Mouse (Mus musculus): ENCODE data around the gene Notum. TPM values are rescaled to one million over a fixed set of nuclear protein-coding genes. Genes with fewer than 3 reads are reported as not detected.

Notum gene
- polyA plus RNA-seq, 1 experiment from 2014 or later = 0.91 TPM

- peaks cover 78% of the 10 kb centered on the region for H3K36me3 ChIP-seq
- ATAC-seq (ENCODE audit: low FRiP score) = no peak; the same call in 1 of the 2 replicates
- WGBS = 43% methylated on average over 7 of the region's 8 CpGs
- H3K4me3 ChIP-seq = no peak overlapping the region
- H3K9me3 ChIP-seq = no peaks in the 10 kb centered on the region
- H3K4me2 ChIP-seq = no peak overlapping the region
- H3K27ac ChIP-seq = no peak overlapping the region
- H3K27me3 ChIP-seq = peaks cover 32% of the 10 kb centered on the region
- 0 out of 2 replicates have a peak overlapping the region, but pooled peaks have one; percentile 61 for H3K9ac ChIP-seq
- peaks cover 21% of the 10 kb centered on the region for H3K4me1 ChIP-seq (replicated peaks)
Measured at GRCm38 (mm10) chr11:120609250-120609649, 51.7 kb downstream of the Notum start.

- Histone ChIP-seq H3K36me3 (peaks cover 78% of the 10 kb centered on the region), H3K9ac (peak within 1 kb of the TSS; percentile 61), H3K4me3 (peak within 1 kb of the TSS; percentile 25)
Measured at GRCm38 (mm10) chr11:120608241-120609034, 52.5 kb downstream of the Notum start, which contains the start of gene Npb. Gene Npb, plus strand, starts transcription at chr11:120608477.

GRCm38 (mm10) chr11:120606764-120607163, 54.2 kb downstream of the Notum start:
- Histone ChIP-seq H3K4me3 (no peak overlapping the region), H3K36me3 (peaks cover 78% of the 10 kb centered on the region), H3K9ac (no peak overlapping the region), H3K9me3 (no peaks in the 10 kb centered on the region), H3K27ac (no peak overlapping the region), H3K4me2 (no peak overlapping the region), H3K27me3 (peaks cover 32% of the 10 kb centered on the region), H3K4me1 (replicated peaks) (peaks cover 18% of the 10 kb centered on the region)
- 79% methylated on average over 4 of the region's 4 CpGs for WGBS
- ATAC-seq (ENCODE audit: low FRiP score) = no peak

More at GRCm38 (mm10) chr11:120608241-120609034, 52.5 kb downstream of the Notum start, which contains the start of gene Npb:
- H3K4me1 ChIP-seq (replicated peaks) = peaks cover 21% of the 10 kb centered on the region
- H3K27ac ChIP-seq = no peak within 1 kb of the TSS
- H3K27me3 ChIP-seq = peaks cover 32% of the 10 kb centered on the region
- no peaks in the 10 kb centered on the region for H3K9me3 ChIP-seq
- WGBS = 6% methylated on average over 45 of the region's 45 CpGs
- no peak for ATAC-seq (ENCODE audit: low FRiP score)
- H3K4me2 ChIP-seq = peak within 1 kb of the TSS; percentile 48

- Histone ChIP-seq H3K27ac (no peak overlapping the region), H3K36me3 (peaks cover 77% of the 10 kb centered on the region), H3K4me3 (no peak overlapping the region), H3K4me2 (no peak overlapping the region), H3K27me3 (peaks cover 32% of the 10 kb centered on the region), H3K9ac (no peak overlapping the region), H3K4me1 (replicated peaks) (peaks cover 18% of the 10 kb centered on the region), H3K9me3 (no peaks in the 10 kb centered on the region)
- 92% methylated on average over 7 of the region's 7 CpGs for WGBS
- ATAC-seq (ENCODE audit: low FRiP score) = no peak
Measured at GRCm38 (mm10) chr11:120605667-120606066, 55.3 kb downstream of the Notum start.

Small RNA genes lying within 50 kb of the gene (microRNA-seq; reads per million reads assigned to microRNA genes)
- gene Mir6936 = 0.70 reads per million

Other genes starting within 250 kb of the Notum start
- gene Nploc4, start 223.5 kb downstream of the Notum start, polyA plus RNA-seq (2015; fragmentation: Nextera tagmentation; extraction: Ambion mirVana) = 32.5 and 33.8 TPM in 2 replicates
- gene Tspan10, start 218.5 kb downstream of the Notum start, polyA plus RNA-seq (2015; fragmentation: Nextera tagmentation; extraction: Ambion mirVana) = not detected in 2 replicates
- gene Pde6g, start 207.7 kb downstream of the Notum start, polyA plus RNA-seq (2015; fragmentation: Nextera tagmentation; extraction: Ambion mirVana) = 0.36 and 0.44 TPM in 2 replicates
- 10.5 and 10.6 TPM in 2 replicates for gene Oxld1, start 203.1 kb downstream of the Notum start, polyA plus RNA-seq (2015; fragmentation: Nextera tagmentation; extraction: Ambion mirVana)
- gene Ccdc137, start 203.1 kb downstream of the Notum start, polyA plus RNA-seq (2015; fragmentation: Nextera tagmentation; extraction: Ambion mirVana) = 26.3 and 27.3 TPM in 2 replicates
- gene Arl16, start 193.6 kb downstream of the Notum start, polyA plus RNA-seq (2015; fragmentation: Nextera tagmentation; extraction: Ambion mirVana) = 58.9 and 63.2 TPM in 2 replicates
- gene Mrpl12, start 176.6 kb downstream of the Notum start, polyA plus RNA-seq (2015; fragmentation: Nextera tagmentation; extraction: Ambion mirVana) = 108 TPM in 2 replicates
- gene Slc25a10, start 169.3 kb downstream of the Notum start, polyA plus RNA-seq (2015; fragmentation: Nextera tagmentation; extraction: Ambion mirVana) = 32.0 and 32.8 TPM in 2 replicates
- 0.19 and 0.30 TPM in 2 replicates for gene Gcgr, start 130.5 kb downstream of the Notum start, polyA plus RNA-seq (2015; fragmentation: Nextera tagmentation; extraction: Ambion mirVana)
- 234 and 241 TPM in 2 replicates for gene Mcrip1, start 111.4 kb downstream of the Notum start, polyA plus RNA-seq (2015; fragmentation: Nextera tagmentation; extraction: Ambion mirVana)
- not detected in 2 replicates for gene Ppp1r27, start 110.0 kb downstream of the Notum start, polyA plus RNA-seq (2015; fragmentation: Nextera tagmentation; extraction: Ambion mirVana)
- gene P4hb, start 87.9 kb downstream of the Notum start, polyA plus RNA-seq (2015; fragmentation: Nextera tagmentation; extraction: Ambion mirVana) = 289 and 294 TPM in 2 replicates
- gene Arhgdia, start 79.6 kb downstream of the Notum start, polyA plus RNA-seq (2015; fragmentation: Nextera tagmentation; extraction: Ambion mirVana) = 471 and 481 TPM in 2 replicates
- 267 and 290 TPM in 2 replicates for gene Alyref, start 62.8 kb downstream of the Notum start, polyA plus RNA-seq (2015; fragmentation: Nextera tagmentation; extraction: Ambion mirVana)
- gene Anapc11, start 62.8 kb downstream of the Notum start, polyA plus RNA-seq (2015; fragmentation: Nextera tagmentation; extraction: Ambion mirVana) = 179 and 192 TPM in 2 replicates
- 0.79 and 1.3 TPM in 2 replicates for gene Npb, start 52.7 kb downstream of the Notum start, polyA plus RNA-seq (2015; fragmentation: Nextera tagmentation; extraction: Ambion mirVana)
- gene Pcyt2, start 43.2 kb downstream of the Notum start, polyA plus RNA-seq (2015; fragmentation: Nextera tagmentation; extraction: Ambion mirVana) = 169 and 174 TPM in 2 replicates
- 50.4 and 50.6 TPM in 2 replicates for gene Sirt7, start 35.9 kb downstream of the Notum start, polyA plus RNA-seq (2015; fragmentation: Nextera tagmentation; extraction: Ambion mirVana)
- 27.5 and 30.8 TPM in 2 replicates for gene Mafg, start 27.6 kb downstream of the Notum start, polyA plus RNA-seq (2015; fragmentation: Nextera tagmentation; extraction: Ambion mirVana)
- gene Pycr1, start 17.4 kb downstream of the Notum start, polyA plus RNA-seq (2015; fragmentation: Nextera tagmentation; extraction: Ambion mirVana) = 22.9 and 23.3 TPM in 2 replicates
- gene Myadml2, start 13.0 kb downstream of the Notum start, polyA plus RNA-seq (2015; fragmentation: Nextera tagmentation; extraction: Ambion mirVana) = 0.36 and 0.77 TPM in 2 replicates
- gene Aspscr1, start 11.8 kb upstream of the Notum start, polyA plus RNA-seq (2015; fragmentation: Nextera tagmentation; extraction: Ambion mirVana) = 152 and 161 TPM in 2 replicates
- gene Cenpx, start 52.6 kb upstream of the Notum start, polyA plus RNA-seq (2015; fragmentation: Nextera tagmentation; extraction: Ambion mirVana) = 103 and 113 TPM in 2 replicates
- gene Lrrc45, start 52.8 kb upstream of the Notum start, polyA plus RNA-seq (2015; fragmentation: Nextera tagmentation; extraction: Ambion mirVana) = 67.9 and 73.1 TPM in 2 replicates
- 272 and 278 TPM in 2 replicates for gene Rac3, start 60.3 kb upstream of the Notum start, polyA plus RNA-seq (2015; fragmentation: Nextera tagmentation; extraction: Ambion mirVana)
- 9.7 and 12.1 TPM in 2 replicates for gene Dcxr, start 66.1 kb upstream of the Notum start, polyA plus RNA-seq (2015; fragmentation: Nextera tagmentation; extraction: Ambion mirVana)
- gene Cbr2, start 70.9 kb upstream of the Notum start, polyA plus RNA-seq (2015; fragmentation: Nextera tagmentation; extraction: Ambion mirVana) = 0.49 TPM in 1 of 2 replicates, not detected in the other
- gene Hmga1b, start 101.6 kb upstream of the Notum start, polyA plus RNA-seq (2015; fragmentation: Nextera tagmentation; extraction: Ambion mirVana) = 0.94 and 2.1 TPM in 2 replicates
- 98.0 and 98.5 TPM in 2 replicates for gene Rfng, start 123.0 kb upstream of the Notum start, polyA plus RNA-seq (2015; fragmentation: Nextera tagmentation; extraction: Ambion mirVana)
- 265 and 274 TPM in 2 replicates for gene Gps1, start 123.1 kb upstream of the Notum start, polyA plus RNA-seq (2015; fragmentation: Nextera tagmentation; extraction: Ambion mirVana)
- gene Dus1l, start 135.2 kb upstream of the Notum start, polyA plus RNA-seq (2015; fragmentation: Nextera tagmentation; extraction: Ambion mirVana) = 45.6 and 48.6 TPM in 2 replicates
- 67.9 and 69.7 TPM in 2 replicates for gene Fasn, start 163.4 kb upstream of the Notum start, polyA plus RNA-seq (2015; fragmentation: Nextera tagmentation; extraction: Ambion mirVana)

Data from hindbrain, embryonic 13.5 days (tissue).